Mouse (Mus musculus) ES-Bruce4 (cell line): ENCODE data around the gene St8sia2.

ENCODE experiments used
- CTCF ChIP-seq: IDR thresholded peaks from one replicate; pipeline ENCODE4 v1.8.1; 2011; ENCODE audit warnings: low read depth, low read length
- EP300 ChIP-seq: IDR thresholded peaks from 2 replicates; pipeline ENCODE4 v1.6.1; 2011; ENCODE audit warnings: low read depth, low read length; ENCODE audit not compliant: insufficient read depth
- POLR2A ChIP-seq: IDR thresholded peaks from one replicate; pipeline ENCODE4 v1.8.1; 2011; ENCODE audit warnings: low read length; ENCODE audit not compliant: insufficient read depth

DNA sequence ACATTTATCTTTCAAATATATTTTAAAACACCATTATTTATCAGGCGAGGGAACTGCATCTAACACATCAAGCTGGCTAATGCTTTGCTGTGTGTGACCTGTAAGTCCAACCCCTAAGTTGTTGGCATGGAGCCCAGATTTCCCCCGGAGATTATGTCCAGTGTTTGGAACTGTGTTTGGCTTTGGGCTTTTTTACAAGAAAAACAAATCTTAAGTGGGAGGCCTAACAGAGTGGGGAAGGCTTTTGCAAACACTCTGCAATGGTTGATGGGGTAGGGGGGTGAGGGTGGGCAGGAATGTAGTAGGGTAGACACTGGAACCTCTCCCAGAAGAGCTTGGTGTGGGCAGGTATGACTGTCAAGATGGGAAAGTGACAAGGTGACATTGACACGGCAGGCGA lies 71.8 kb downstream of the St8sia2 start:
- TF ChIP-seq POLR2A (no peak), CTCF (no peak), EP300 (no peak)
